Mouse (Mus musculus) right cerebral cortex, postnatal 4 days (tissue): ENCODE measurements around the gene Rad23b.
A peak's percentile ranks its signal among the peaks of the same experiment; 100 is the strongest.
"Not testable (repeated sequence)": the region's sequence is repeated elsewhere in the genome, so short reads cannot be mapped to it uniquely, and the experiment has no call there.

Experiments
- DNase-seq: peaks from one replicate; pipeline ENCODE4 v3.0.0-alpha.2; 2022

Gene Rad23b

DNA sequence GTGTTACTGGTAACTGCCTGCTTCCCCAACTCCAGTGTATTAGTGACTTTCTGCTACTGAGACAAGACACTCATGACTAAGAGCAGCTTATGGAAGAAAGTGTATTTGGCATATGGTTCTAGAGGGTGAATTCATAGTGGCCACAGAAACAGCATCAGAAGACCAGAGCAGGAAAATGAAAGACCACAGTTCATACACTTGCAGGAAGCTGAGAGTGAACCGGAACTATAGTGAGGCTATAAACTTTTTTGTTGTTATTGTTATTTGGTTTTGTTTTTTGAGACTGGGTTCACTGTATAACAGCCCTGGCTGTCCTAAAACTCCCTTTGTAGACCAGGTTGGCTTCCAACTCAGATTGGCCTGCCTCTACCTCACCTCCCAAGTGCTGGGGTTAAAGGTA is 6.0 kb downstream of the Rad23b start:
- DNase-seq, result no peak

DNA sequence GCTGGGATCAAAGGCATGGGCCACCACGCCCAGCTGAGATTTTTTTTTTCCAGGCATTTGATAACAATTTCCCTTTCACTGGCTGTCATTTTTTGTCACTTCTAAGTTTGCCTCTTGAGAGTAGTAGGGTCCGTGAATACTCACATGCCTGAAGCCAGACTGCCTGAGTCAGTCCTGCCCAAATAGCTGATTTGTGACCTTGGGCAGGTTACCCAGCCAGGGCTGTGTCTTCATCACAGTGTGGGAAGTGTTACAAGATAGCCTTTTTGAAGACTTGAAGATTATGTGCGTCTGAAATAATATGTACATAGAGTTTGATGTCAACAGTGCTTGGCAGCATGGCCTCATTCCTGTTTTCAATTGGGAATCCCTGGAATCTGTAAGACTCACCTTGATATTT is 6.9 kb downstream of the Rad23b start:
- no peak for DNase-seq

DNA sequence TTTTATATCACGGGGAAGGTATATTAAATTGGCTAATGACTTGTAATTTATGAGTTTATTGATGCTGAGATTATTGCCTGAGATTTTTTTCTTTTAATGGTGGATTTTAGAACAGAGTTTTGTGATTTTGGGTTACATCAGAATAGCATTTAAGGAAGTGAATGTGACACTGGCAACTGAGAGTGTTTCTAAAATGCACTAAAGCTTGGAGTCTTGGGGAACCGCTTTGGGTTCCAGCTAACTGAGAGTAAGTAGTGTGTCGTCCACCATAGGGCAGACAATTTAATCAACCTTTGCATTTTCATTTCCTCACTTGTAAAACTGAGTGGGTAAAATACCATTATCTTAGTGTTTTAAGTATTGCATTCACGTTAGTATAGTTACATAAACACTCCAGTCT is 14.0 kb downstream of the Rad23b start:
- no peak for DNase-seq

DNA sequence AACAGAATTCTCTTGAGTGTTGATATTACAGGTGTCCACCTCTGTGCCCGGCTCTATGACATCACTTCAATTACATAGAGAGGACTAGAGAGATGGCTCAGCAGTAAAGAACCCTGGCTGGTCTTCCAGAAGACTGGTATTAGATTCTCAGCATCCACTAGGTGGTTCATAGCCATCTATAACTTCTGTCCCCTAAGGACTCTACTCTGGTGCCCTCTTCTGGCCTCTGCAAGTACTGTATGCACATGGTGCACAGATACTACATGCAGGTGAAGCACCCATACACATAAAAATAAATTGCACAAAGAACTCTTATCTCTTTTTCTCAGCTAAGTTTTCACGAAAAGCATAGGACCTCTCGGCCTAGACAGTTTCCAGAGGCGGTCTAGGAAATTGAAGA is 14.5 kb downstream of the Rad23b start:
- no peak for DNase-seq

DNA sequence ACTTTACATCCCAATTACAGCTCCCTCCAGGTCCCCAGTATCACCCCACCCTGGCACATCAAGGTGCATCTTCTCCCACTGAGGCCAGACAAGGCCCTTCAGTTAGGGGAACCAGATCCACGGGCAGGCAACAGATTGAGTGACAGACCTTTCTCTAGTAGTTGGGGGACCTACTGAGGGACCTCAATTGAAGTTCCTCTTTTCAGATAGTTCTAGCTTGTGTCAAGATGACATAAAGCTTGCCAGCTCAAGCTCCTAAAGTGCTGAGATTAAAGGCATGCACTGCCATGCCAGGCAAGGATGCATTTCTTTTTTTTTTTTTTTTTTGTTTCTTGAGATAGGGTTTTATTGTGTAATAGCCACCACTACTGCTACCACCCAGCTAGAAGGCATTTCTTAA is 16.2 kb downstream of the Rad23b start:
- DNase-seq, result no peak

DNA sequence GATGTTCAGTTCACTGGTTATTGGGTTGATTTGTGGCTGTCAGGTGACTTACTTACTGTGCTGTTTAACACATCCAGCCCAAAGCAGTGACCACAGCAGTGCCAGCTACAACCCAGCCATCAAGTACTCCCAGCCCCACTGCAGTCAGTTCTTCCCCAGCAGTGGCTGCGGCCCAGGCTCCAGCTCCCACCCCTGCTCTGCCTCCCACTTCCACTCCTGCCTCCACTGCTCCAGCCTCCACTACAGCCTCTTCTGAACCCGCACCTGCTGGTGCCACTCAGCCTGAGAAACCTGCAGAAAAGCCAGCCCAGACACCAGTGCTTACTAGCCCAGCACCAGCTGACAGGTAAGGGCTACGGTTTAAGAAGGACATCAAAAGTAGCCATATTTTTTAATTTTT is 20.3 kb downstream of the Rad23b start:
- DNase-seq, result no peak

DNA sequence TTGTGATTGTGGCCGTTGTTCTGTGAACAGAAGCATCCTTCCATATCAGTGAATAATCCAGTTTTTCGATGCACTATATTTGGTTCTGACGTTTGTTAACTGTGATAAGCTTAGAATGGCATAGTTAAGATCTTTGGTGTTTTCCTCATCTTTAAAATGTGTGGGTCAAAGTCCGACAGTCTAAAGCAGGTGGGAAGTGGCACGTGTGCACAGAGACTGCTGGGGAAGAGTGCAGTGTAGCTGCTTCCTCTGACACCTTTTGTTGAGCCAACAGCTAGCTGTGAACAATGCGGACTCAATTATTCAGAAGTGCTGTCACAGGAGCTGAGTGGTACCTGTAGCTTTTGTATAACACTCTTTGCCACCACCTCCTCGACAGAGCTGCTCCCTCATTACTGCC is 21.5 kb downstream of the Rad23b start:
- DNase-seq, result no peak

DNA sequence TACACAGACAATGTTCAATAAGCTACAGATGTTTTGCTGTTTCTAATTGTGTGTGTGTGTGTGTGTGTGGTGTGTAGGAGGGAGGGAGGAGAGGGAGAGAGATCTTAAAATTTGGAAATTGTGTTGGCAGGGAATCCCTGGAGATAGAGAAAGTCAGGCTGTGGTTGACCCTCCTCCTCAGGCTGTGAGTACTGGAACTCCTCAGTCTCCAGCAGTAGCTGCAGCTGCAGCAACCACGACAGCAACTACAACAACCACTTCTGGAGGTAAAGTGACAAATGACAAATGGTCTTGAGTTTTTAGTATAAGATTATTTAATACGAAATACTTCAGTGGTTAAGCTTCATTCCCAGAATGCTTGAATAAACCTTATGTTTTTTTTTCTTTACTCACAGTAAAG is 32.5 kb downstream of the Rad23b start:
- no peak for DNase-seq

DNA sequence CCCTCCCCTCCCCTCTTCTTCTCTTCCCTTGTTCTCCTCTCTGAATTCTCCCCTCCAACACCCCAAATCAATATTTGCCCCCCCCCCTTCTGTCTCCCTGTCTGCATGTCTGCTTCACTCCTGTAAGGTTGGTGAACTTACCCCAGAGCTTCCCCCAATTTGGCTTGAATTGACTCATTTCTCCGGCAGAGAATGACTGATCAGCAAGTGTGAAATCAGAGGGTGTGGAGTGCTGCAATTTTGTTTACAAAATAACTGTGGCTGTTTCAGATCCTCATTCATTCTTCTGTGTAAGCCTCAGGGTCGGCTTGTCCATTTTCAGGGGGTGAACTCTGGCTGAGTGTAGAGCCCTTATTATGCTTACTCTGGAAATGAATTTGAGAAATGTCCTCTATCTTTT is 36.9 kb downstream of the Rad23b start:
- no peak for DNase-seq

DNA sequence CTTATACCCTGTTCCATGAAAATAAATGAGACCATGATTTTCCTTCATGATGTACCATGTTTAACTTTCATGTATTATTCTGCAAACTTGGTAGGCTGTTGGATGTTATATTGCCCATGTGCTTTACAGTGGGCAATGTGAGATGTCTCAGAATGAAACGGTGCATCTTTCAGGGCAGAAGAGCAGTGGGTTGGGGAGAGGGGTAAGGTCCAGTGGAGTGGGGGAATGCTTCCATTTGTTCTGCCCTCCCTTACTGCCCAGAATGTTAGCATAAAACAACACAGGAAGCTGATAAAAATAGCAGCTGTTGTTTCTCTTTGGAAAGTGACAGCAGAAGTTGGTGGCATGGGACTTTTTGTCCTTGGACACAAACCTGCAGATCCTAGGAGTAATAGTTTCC is 41.6 kb downstream of the Rad23b start:
- DNase-seq, result no peak

DNA sequence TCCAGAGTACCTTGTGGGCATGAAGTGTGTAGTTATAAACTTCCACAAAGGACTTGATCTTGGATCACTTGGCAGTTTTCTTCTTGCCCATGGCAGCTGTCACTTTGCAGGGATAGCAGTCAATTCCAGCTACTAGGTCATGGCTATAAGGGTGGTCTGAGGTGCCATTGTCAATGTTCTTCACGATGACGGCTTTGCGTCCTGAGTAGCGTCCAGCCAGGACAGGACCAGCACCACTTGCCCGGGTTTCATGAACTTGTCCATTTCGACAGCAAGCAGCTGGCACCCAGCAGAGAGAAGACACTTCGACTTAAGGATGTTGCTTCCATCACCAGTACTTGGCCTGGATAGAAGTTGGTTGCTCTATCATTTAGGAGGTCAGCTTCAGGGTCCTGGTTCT is 42.6 kb downstream of the Rad23b start:
- DNase-seq, result no peak

DNA sequence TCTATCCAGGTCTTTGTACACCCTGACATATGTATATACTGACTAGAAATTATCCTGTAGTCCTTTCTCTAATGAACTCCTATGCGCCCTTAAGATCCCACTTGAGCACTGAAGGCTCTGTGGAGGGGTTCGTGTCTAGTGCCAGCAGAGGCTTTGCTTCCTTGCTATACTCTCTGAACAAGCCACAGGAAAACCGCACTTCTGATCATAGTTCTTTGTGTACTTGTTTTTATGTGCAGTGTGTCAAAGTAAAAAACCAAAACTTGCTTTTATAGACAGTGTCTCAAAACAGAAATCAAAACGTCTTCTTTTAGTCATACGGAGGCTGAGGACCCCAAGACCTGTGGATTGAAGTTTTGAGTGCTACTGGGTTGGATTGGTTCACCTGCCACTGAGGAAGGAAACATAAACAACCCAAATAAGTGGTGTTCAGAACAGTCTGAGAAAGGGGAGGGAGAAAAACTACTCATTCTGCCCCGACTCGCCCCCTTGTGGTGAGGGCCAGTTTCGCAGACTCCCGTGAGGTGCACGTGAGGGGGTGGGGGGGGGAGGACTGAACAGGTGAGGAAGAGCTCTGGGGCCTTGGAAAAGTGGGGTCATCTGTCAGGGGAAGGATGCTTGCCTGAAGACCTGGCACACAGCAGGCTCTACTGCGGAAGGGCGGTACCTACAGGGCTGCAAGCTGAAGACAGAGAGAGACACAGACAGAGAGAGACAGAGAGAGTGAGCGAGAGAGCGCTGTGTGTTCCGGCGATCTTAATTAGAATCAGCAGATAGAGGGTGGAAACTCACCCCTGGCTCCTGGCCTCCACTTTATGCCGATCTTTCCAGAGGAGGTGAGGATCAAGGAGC is 48.3 kb downstream of the Rad23b start:
- DNase-seq, result peak; percentile 39

DNA sequence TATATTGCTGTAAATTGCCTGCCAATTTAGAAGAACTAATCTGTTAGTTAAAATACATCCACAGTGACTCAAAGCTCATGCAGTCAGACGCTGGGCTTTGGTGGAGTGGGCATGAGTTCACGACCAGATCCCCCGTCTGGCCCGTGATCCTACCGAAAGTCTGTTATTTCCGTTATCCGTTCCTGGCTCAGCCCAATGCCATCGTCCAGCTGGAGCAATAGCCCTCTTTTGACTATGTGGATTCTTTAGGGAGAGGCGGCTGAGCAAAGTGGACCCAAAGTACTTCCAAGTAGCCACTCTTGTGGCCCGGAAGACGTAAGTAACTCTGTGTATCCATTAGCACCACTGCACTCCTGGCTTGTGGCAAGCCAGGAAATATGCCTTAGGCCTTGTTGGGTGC is 49.1 kb downstream of the Rad23b start:
- no peak for DNase-seq

DNA sequence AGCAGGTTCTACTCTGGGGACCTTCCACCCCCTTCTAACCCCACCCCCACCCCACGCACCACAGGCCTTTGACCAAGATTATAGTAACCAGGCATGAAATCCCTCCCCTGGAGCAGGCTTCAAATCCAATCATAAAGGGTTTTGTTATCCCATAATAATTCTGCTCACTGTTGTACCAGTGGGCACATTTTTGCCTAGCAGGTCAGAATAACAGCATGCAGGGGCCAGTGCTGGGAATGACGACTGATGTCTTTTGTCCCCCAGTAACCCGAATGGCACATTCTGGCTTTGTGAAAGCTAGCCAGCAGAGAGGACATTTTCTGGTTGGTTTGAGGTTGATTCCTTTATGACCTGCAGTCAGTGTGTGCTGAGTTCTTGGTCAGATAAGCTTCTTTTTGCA is 55.5 kb downstream of the Rad23b start:
- no peak for DNase-seq

DNA sequence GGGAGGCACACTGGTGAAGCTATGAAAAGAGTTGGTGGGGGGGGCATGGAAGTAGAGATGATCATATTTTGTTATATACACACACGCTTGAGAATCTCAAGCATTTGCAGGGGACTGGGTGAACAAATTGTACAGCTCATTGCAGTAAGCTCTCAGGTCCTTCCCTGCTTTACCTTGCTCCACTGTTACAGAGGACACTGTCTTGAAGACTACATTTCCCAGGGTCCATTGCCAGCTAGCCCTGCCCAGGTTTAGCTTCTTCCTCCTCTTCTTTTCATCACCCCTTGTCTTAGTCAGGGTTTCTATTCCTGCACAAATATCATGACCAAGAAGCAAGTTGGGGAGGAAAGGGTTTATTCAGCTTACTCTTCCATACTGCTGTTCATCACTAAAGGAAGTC is 56.7 kb downstream of the Rad23b start:
- no peak for DNase-seq

DNA sequence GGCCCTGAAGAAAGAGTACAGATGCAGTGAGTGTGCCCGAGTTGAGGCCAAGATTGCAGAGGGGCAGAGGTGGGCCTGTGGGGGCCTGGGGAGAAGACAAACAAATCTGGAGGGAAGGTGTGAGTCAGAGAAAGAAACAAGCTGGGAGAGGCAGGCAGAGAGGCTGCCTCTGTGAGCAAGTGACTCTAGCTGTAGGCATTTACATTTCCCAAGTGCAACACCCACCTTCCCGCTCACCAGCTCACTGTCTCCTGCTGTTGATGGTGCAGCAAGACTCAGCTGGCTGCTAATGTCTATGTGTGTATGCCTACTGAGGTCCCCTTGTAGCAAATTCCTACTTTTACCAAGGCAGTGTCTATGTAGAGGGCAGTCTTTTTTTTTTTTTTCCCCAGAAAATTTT is 58.2 kb downstream of the Rad23b start:
- no peak for DNase-seq

DNA sequence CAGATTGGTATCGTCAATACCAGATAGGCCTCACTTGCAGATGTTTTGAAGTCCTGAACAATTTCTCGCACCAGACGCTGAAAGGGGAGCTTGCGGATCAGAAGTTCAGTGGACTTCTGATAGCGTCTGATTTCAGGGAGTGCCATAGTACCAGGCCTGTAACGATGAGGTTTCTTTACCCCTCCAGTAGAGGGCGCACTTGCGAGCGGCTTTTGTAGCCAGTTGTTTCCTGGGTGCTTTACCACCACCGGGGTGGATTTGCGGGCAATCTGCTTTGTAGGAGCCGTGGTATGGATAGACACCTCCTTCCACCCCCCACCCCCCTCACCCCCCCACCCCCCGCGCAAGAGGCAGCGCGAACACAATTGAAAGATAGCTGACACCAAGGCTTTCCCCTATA is 59.2 kb downstream of the Rad23b start:
- DNase-seq, result no peak

DNA sequence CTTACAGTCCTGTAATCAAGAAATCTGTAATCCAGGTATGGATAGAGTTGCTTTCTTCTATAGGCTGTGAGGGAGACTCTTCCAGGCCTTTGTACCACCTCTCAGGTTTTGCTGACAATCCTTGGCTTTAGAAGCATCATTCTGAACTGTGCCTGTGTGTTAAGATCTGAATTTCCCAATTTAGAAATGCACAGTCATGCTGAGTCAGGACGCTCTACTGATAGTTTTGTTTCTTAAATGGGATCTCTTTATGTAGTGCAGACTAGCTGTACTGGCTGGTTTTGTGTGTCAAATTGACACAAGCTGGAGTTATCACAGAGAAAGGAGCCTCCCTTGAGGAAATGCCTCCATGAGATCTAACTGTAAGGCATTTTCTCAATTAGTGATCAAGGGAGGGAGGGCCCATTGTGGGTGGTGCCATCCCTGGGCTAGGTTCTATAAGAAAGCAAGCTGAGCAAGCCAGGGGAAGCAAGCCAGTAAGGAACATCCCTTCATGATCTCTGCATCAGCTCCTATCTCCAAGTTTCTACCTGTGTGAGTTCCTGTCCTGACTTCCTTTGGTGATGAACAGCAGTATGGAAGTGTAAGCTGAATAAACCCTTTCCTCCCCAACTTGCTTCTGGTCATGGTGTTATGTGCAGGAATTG is 59.9 kb downstream of the Rad23b start:
- DNase-seq, result not testable (repeated sequence)

DNA sequence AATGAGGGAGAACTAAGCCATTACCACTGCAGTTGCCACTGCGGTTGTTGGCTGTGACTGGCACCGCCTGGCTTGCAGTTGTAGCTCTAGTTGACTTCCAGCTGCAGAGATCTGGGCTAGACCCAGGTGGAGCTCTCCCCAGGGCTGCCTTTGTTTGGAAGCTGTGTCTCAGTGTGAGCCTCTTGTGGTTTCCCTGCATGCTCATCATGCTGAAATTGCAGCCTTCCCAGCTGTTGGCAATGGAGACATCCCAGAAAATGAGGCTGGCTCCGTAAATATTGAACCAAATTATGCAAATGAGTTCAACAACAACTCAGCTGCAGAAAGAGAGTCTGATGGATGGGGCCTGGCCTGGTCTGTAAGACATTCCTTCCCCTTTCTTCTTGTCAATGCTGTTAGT is 66.0 kb downstream of the Rad23b start:
- peak; percentile 11 for DNase-seq

DNA sequence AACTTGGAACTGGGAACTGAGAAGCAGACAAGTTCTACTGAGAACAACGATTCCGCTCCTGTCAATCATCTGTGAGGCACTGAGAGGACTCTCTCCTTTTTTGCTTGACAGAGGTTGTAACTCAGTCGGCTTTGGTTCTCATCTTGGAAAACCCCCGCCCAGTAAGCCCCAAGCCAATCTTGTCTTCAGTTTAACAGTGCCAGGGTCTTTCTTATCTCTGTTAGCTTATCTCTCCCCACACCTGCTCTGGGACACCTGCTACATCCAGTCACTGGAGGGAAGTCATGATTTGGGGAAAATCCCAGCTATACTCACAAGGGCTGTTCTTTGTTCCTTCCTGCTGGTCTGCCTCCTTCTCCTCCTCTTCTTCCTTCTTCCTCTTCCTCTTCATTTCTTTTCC is 76.4 kb downstream of the Rad23b start:
- no peak for DNase-seq
